Mouse (Mus musculus): ENCODE measurements around the gene Snx13. TPM values are rescaled to one million over a fixed set of nuclear protein-coding genes. Genes with fewer than 3 reads are reported as not detected.
A peak's percentile ranks its signal among the peaks of the same experiment; 100 is the strongest.

The Snx13 gene
- polyA plus RNA-seq, 1 experiment, result 2.9 TPM

DNA sequence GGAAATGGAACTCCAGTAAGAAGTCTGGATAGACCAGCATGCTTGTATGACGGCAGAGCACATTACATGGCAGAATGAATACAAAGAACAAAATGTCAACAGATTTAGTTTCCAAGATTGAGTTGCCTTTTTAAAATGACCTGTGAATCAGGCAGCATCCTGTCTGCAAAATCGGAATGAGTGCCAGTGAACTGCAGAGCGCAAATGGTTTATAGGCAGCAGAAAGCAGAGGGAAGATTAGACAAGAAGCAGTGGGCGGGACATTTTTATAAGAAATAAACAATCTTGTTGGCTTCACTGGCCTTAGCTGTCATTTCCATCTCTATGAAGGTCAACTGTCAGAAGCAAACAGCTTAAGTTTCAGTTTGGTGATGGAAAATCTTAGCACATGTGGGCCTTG is 106.2 kb downstream of the Snx13 start:
- H3K79me2 ChIP-seq (ENCODE audit: control insufficient read depth, insufficient read depth), result no peaks in the 10 kb centered on the region
- H3K4me3 ChIP-seq (ENCODE audit: insufficient read depth, poor library complexity, severe bottlenecking), result no peak overlapping the region
- no peak overlapping the region for H3ac ChIP-seq (ENCODE audit: control insufficient read depth, insufficient read length, low read depth)
- no peaks in the 10 kb centered on the region for H3K79me3 ChIP-seq (ENCODE audit: low read depth)
- no peaks in the 10 kb centered on the region for H3K36me3 ChIP-seq (ENCODE audit: control insufficient read depth, insufficient read depth)
- TF ChIP-seq CEBPB (IDR thresholded peaks at IDR 0.05; ENCODE audit: low read depth) (no peak), MAX (IDR thresholded peaks at IDR 0.05) (no peak), MYOG (IDR thresholded peaks at IDR 0.05; ENCODE audit: control insufficient read depth, extremely low read depth, insufficient read length) (no peak), CTCF (IDR thresholded peaks at IDR 0.05; ENCODE audit: control insufficient read depth, insufficient read depth, insufficient read length) (no peak), FOSL1 (IDR thresholded peaks at IDR 0.05; ENCODE audit: insufficient read depth, low read length, poor library complexity, severe bottlenecking) (no peak), MYOD1 (IDR thresholded peaks at IDR 0.05; ENCODE audit: control insufficient read depth, insufficient read length, low read depth) (no peak), USF1 (IDR thresholded peaks at IDR 0.05; ENCODE audit: low read depth) (no peak)
- H3K27me3 ChIP-seq (ENCODE audit: control insufficient read depth, insufficient read depth, insufficient read length), result no peaks in the 10 kb centered on the region

DNA sequence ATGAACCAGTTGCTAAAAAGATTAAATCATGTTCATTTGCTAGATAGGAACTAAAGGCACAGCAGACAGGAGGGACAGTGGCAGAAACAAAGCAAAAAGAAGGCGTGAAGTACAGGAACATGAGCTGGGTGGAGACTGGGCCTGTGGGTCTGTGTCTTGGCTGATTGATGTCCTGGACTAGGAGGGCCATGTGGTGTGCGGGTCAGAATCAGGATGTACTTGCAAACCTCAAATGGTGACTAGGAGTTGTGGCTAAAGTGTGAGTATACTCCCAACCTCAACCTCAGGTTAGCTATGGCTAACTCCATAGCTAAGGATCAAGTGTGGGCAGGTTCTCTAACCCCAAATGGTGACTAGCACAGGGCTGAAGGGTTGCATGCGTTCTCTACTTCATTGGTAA is 107.2 kb downstream of the Snx13 start:
- H3K79me3 ChIP-seq (ENCODE audit: low read depth), result no peaks in the 10 kb centered on the region
- H3K36me3 ChIP-seq (ENCODE audit: control insufficient read depth, insufficient read depth), result no peaks in the 10 kb centered on the region
- H3K79me2 ChIP-seq (ENCODE audit: control insufficient read depth, insufficient read depth), result no peaks in the 10 kb centered on the region
- no peak overlapping the region for H3K4me3 ChIP-seq (ENCODE audit: insufficient read depth, poor library complexity, severe bottlenecking)
- H3ac ChIP-seq (ENCODE audit: control insufficient read depth, insufficient read length, low read depth), result no peak overlapping the region
- H3K27me3 ChIP-seq (ENCODE audit: control insufficient read depth, insufficient read depth, insufficient read length), result no peaks in the 10 kb centered on the region
- peak; percentile 68 for TF ChIP-seq MYOD1 (IDR thresholded peaks at IDR 0.05; ENCODE audit: control insufficient read depth, insufficient read length, low read depth)
- TF ChIP-seq USF1 (IDR thresholded peaks at IDR 0.05; ENCODE audit: low read depth), result peak; percentile 4
- no peak for TF ChIP-seq CEBPB (IDR thresholded peaks at IDR 0.05; ENCODE audit: low read depth)
- TF ChIP-seq FOSL1 (IDR thresholded peaks at IDR 0.05; ENCODE audit: insufficient read depth, low read length, poor library complexity, severe bottlenecking), result no peak
- peak; percentile 73 for TF ChIP-seq MAX (IDR thresholded peaks at IDR 0.05)
- TF ChIP-seq CTCF (IDR thresholded peaks at IDR 0.05; ENCODE audit: control insufficient read depth, insufficient read depth, insufficient read length), result no peak
- no peak for TF ChIP-seq MYOG (IDR thresholded peaks at IDR 0.05; ENCODE audit: control insufficient read depth, extremely low read depth, insufficient read length)

DNA sequence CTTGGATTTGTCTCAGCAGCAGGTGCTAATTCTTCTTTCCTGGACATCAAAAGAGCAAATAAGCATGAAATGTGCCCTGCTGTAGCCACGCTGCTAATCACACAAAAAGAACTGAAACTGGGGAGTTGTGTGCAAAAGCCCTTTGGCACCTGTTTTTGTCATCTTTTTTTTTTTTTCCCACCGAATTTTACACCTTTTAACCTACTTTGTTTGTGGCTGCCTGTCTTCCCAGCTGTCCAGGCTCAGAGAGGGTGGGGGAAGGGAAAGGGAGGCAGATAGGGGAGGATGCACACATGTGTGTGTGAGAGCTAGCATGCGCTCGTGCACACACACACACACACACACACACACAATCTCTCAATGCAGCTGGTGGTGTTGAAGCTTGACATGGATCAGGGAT is 110.3 kb downstream of the Snx13 start:
- TF ChIP-seq MAX (IDR thresholded peaks at IDR 0.05), result no peak
- TF ChIP-seq MYOG (IDR thresholded peaks at IDR 0.05; ENCODE audit: control insufficient read depth, extremely low read depth, insufficient read length), result no peak
- no peak for TF ChIP-seq USF1 (IDR thresholded peaks at IDR 0.05; ENCODE audit: low read depth)
- TF ChIP-seq CTCF (IDR thresholded peaks at IDR 0.05; ENCODE audit: control insufficient read depth, insufficient read depth, insufficient read length), result no peak
- TF ChIP-seq MYOD1 (IDR thresholded peaks at IDR 0.05; ENCODE audit: control insufficient read depth, insufficient read length, low read depth), result no peak
- no peak for TF ChIP-seq FOSL1 (IDR thresholded peaks at IDR 0.05; ENCODE audit: insufficient read depth, low read length, poor library complexity, severe bottlenecking)
- no peak for TF ChIP-seq CEBPB (IDR thresholded peaks at IDR 0.05; ENCODE audit: low read depth)
- Histone ChIP-seq H3K4me3 (ENCODE audit: insufficient read depth, poor library complexity, severe bottlenecking) (no peak overlapping the region), H3K79me3 (ENCODE audit: low read depth) (no peaks in the 10 kb centered on the region), H3K36me3 (ENCODE audit: control insufficient read depth, insufficient read depth) (no peaks in the 10 kb centered on the region), H3ac (ENCODE audit: control insufficient read depth, insufficient read length, low read depth) (no peak overlapping the region), H3K79me2 (ENCODE audit: control insufficient read depth, insufficient read depth) (no peaks in the 10 kb centered on the region), H3K27me3 (ENCODE audit: control insufficient read depth, insufficient read depth, insufficient read length) (no peaks in the 10 kb centered on the region)

DNA sequence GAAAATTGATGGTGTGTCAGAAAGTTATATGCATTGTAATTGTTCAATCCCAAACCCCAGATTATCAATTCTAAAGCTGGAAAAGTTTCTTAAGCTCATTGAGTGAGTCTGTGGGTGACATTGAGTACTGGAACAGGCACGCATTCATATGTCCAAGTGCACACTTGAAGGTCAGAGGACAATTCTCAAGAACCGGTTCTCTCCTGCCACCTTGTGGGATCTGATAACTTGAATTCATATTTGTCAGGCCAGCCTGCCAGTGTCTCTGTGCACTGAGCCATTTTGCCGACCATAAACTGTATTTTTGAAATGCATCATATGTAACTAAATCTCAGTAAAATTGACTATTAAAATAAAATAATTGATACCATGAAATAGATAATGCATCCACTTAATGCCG is 114.7 kb downstream of the Snx13 start:
- Histone ChIP-seq H3K27me3 (ENCODE audit: control insufficient read depth, insufficient read depth, insufficient read length) (no peaks in the 10 kb centered on the region), H3K4me3 (ENCODE audit: insufficient read depth, poor library complexity, severe bottlenecking) (no peak overlapping the region), H3K36me3 (ENCODE audit: control insufficient read depth, insufficient read depth) (no peaks in the 10 kb centered on the region), H3K79me2 (ENCODE audit: control insufficient read depth, insufficient read depth) (no peaks in the 10 kb centered on the region), H3ac (ENCODE audit: control insufficient read depth, insufficient read length, low read depth) (no peak overlapping the region), H3K79me3 (ENCODE audit: low read depth) (no peaks in the 10 kb centered on the region)
- TF ChIP-seq USF1 (IDR thresholded peaks at IDR 0.05; ENCODE audit: low read depth), result no peak
- TF ChIP-seq CEBPB (IDR thresholded peaks at IDR 0.05; ENCODE audit: low read depth), result no peak
- TF ChIP-seq MYOG (IDR thresholded peaks at IDR 0.05; ENCODE audit: control insufficient read depth, extremely low read depth, insufficient read length), result no peak
- TF ChIP-seq MYOD1 (IDR thresholded peaks at IDR 0.05; ENCODE audit: control insufficient read depth, insufficient read length, low read depth), result no peak
- no peak for TF ChIP-seq MAX (IDR thresholded peaks at IDR 0.05)
- no peak for TF ChIP-seq CTCF (IDR thresholded peaks at IDR 0.05; ENCODE audit: control insufficient read depth, insufficient read depth, insufficient read length)
- TF ChIP-seq FOSL1 (IDR thresholded peaks at IDR 0.05; ENCODE audit: insufficient read depth, low read length, poor library complexity, severe bottlenecking), result no peak

DNA sequence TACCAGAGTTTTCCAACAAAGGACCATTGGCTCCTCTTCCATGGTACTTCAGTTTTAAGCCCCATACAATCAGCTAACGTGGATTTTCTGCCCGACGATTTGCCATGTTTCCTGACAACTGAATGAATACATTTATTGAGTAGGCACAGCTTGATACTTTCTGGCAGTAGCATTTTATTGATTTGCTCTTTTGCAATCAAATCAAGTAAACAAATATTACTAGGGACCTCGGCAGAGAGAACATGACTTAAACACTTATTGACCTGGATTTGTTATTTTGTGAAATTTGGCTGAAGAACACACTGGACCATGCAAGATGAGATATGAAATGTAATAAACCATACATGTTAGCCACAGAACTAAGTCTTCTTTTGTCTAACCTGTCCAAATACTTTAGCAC is 123.3 kb downstream of the Snx13 start:
- H3K36me3 ChIP-seq (ENCODE audit: control insufficient read depth, insufficient read depth), result no peaks in the 10 kb centered on the region
- no peaks in the 10 kb centered on the region for H3K79me2 ChIP-seq (ENCODE audit: control insufficient read depth, insufficient read depth)
- no peak overlapping the region for H3K4me3 ChIP-seq (ENCODE audit: insufficient read depth, poor library complexity, severe bottlenecking)
- no peaks in the 10 kb centered on the region for H3K79me3 ChIP-seq (ENCODE audit: low read depth)
- TF ChIP-seq FOSL1 (IDR thresholded peaks at IDR 0.05; ENCODE audit: insufficient read depth, low read length, poor library complexity, severe bottlenecking) (no peak), MYOG (IDR thresholded peaks at IDR 0.05; ENCODE audit: control insufficient read depth, extremely low read depth, insufficient read length) (no peak), MYOD1 (IDR thresholded peaks at IDR 0.05; ENCODE audit: control insufficient read depth, insufficient read length, low read depth) (no peak), USF1 (IDR thresholded peaks at IDR 0.05; ENCODE audit: low read depth) (no peak), MAX (IDR thresholded peaks at IDR 0.05) (no peak), CEBPB (IDR thresholded peaks at IDR 0.05; ENCODE audit: low read depth) (no peak), CTCF (IDR thresholded peaks at IDR 0.05; ENCODE audit: control insufficient read depth, insufficient read depth, insufficient read length) (no peak)
- H3K27me3 ChIP-seq (ENCODE audit: control insufficient read depth, insufficient read depth, insufficient read length), result peaks cover 3% of the 10 kb centered on the region
- H3ac ChIP-seq (ENCODE audit: control insufficient read depth, insufficient read length, low read depth), result no peak overlapping the region

DNA sequence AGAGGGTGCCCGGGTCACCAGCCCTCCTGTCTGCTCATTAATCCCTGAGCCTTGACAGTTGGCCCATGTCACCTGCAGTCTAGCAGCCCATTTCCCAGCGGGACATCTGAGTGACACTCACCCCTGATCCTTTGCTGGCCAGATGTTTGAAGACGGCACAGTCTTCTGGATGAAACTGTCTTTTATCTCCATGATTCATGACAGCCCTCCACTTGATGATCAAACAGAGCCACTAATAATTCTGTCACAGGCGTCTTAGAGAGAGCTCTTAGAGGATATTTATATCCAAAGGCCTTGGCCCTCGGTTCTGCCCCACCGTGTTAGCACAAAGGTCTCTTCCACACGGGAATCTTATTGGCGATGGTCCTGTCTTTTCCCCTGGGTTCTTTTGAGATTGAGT is 129.0 kb downstream of the Snx13 start:
- H3K27me3 ChIP-seq (ENCODE audit: control insufficient read depth, insufficient read depth, insufficient read length), result no peaks in the 10 kb centered on the region
- H3K4me3 ChIP-seq (ENCODE audit: insufficient read depth, poor library complexity, severe bottlenecking), result no peak overlapping the region
- TF ChIP-seq FOSL1 (IDR thresholded peaks at IDR 0.05; ENCODE audit: insufficient read depth, low read length, poor library complexity, severe bottlenecking) (no peak), CTCF (IDR thresholded peaks at IDR 0.05; ENCODE audit: control insufficient read depth, insufficient read depth, insufficient read length) (no peak), CEBPB (IDR thresholded peaks at IDR 0.05; ENCODE audit: low read depth) (no peak), MYOG (IDR thresholded peaks at IDR 0.05; ENCODE audit: control insufficient read depth, extremely low read depth, insufficient read length) (no peak), MAX (IDR thresholded peaks at IDR 0.05) (no peak), MYOD1 (IDR thresholded peaks at IDR 0.05; ENCODE audit: control insufficient read depth, insufficient read length, low read depth) (no peak), USF1 (IDR thresholded peaks at IDR 0.05; ENCODE audit: low read depth) (no peak)
- no peaks in the 10 kb centered on the region for H3K79me3 ChIP-seq (ENCODE audit: low read depth)
- no peak overlapping the region for H3ac ChIP-seq (ENCODE audit: control insufficient read depth, insufficient read length, low read depth)
- H3K79me2 ChIP-seq (ENCODE audit: control insufficient read depth, insufficient read depth), result no peaks in the 10 kb centered on the region
- H3K36me3 ChIP-seq (ENCODE audit: control insufficient read depth, insufficient read depth), result no peaks in the 10 kb centered on the region
